Mouse (Mus musculus): Measurements from ENCODE around the gene Chrna5. TPM values are rescaled to one million over a fixed set of nuclear protein-coding genes. Genes with fewer than 3 reads are reported as not detected.

Gene Chrna5
- polyA plus RNA-seq, 1 experiment from 2014 or later: 3.0 TPM

Other genes starting within 250 kb of the Chrna5 start
- gene Wdr61, start 246.4 kb upstream of the Chrna5 start, polyA plus RNA-seq (2015; fragmentation: Nextera tagmentation; extraction: Ambion mirVana): 147 and 164 TPM in 2 replicates
- gene Crabp1, start 216.1 kb upstream of the Chrna5 start, polyA plus RNA-seq (2015; fragmentation: Nextera tagmentation; extraction: Ambion mirVana): 45.9 and 72.7 TPM in 2 replicates
- gene Ireb2, start 117.1 kb upstream of the Chrna5 start, polyA plus RNA-seq (2015; fragmentation: Nextera tagmentation; extraction: Ambion mirVana): 24.9 and 29.0 TPM in 2 replicates
- 3.7 and 3.8 TPM in 2 replicates for gene Hykk, start 63.6 kb upstream of the Chrna5 start, polyA plus RNA-seq (2015; fragmentation: Nextera tagmentation; extraction: Ambion mirVana)
- 286 and 294 TPM in 2 replicates for gene Psma4, start 30.1 kb upstream of the Chrna5 start, polyA plus RNA-seq (2015; fragmentation: Nextera tagmentation; extraction: Ambion mirVana)
- gene AY074887, start 29.9 kb upstream of the Chrna5 start, polyA plus RNA-seq (2015; fragmentation: Nextera tagmentation; extraction: Ambion mirVana): 0.48 and 0.77 TPM in 2 replicates
- 7.9 and 8.2 TPM in 2 replicates for gene Chrna3, start 45.7 kb downstream of the Chrna5 start, polyA plus RNA-seq (2015; fragmentation: Nextera tagmentation; extraction: Ambion mirVana)
- gene Chrnb4, start 67.9 kb downstream of the Chrna5 start, polyA plus RNA-seq (2015; fragmentation: Nextera tagmentation; extraction: Ambion mirVana): 3.4 and 3.5 TPM in 2 replicates
- gene Ube2q2, start 168.0 kb downstream of the Chrna5 start, polyA plus RNA-seq (2015; fragmentation: Nextera tagmentation; extraction: Ambion mirVana): 31.1 and 32.5 TPM in 2 replicates
- 49.2 and 60.8 TPM in 2 replicates for gene Fbxo22, start 228.0 kb downstream of the Chrna5 start, polyA plus RNA-seq (2015; fragmentation: Nextera tagmentation; extraction: Ambion mirVana)